Mouse (Mus musculus): Measurements from ENCODE around the gene Paox.

DNA sequence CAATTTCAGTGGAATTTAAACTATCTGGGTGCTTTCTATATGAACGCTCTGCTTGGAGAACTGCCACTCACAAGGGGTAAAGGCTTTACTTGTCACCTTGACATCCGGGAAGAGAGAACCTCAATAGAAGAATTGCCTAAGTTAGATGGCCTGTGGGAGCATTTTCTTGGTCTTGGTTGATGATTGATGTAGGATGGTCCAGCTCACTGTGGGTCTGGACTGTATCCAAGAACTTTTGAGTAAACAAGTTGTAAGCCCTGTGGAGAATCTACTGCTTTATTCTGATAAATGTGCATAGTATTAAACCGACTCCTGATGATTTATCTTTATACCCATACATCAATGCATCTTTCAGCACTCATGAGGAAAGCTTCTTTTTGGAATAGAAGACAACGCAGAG lies 53.8 kb downstream of the Paox start:
- TF ChIP-seq SMC3 (IDR thresholded peaks at IDR 0.05; ENCODE audit: low read depth, low read length), result no peak
- no peak for TF ChIP-seq USF1 (IDR thresholded peaks at IDR 0.05; ENCODE audit: low read depth, low read length)
- TF ChIP-seq CTCF (IDR thresholded peaks at IDR 0.05 in 2 of 3, conservative IDR thresholded peaks at IDR 0.05 in 1 of 3; ENCODE audit: control insufficient read depth in 1 of 3, insufficient read depth in 1 of 3, low read depth in 2 of 3, low read length in 3 of 3, poor library complexity in 1 of 3, severe bottlenecking in 1 of 3), result no peak
- TF ChIP-seq GATA1 (IDR thresholded peaks at IDR 0.05; ENCODE audit: low read depth, low read length), result no peak
- no peak for TF ChIP-seq E2F4 (IDR thresholded peaks at IDR 0.05; ENCODE audit: borderline replicate concordance, low read depth, low read length)
- TF ChIP-seq MAZ (IDR thresholded peaks at IDR 0.05; ENCODE audit: low read depth, low read length), result no peak
- TF ChIP-seq MAX (IDR thresholded peaks at IDR 0.05; ENCODE audit: low read length), result no peak
- TF ChIP-seq ZNF384 (IDR thresholded peaks at IDR 0.05; ENCODE audit: low read depth, low read length), result no peak
- no peak for TF ChIP-seq POLR2AphosphoS2 (IDR thresholded peaks at IDR 0.05; ENCODE audit: low read length)
- no peak for TF ChIP-seq NRF1 (IDR thresholded peaks at IDR 0.05; ENCODE audit: insufficient read depth, low read depth, low read length, poor library complexity, severe bottlenecking)
- no peak for TF ChIP-seq USF2 (IDR thresholded peaks at IDR 0.05; ENCODE audit: borderline replicate concordance in 1 of 2, insufficient read depth in 1 of 2, low read depth in 1 of 2, low read length in 2 of 2)
- no peak for TF ChIP-seq TBP (IDR thresholded peaks at IDR 0.05; ENCODE audit: low read depth, low read length)
- no peak for TF ChIP-seq ETS1 (IDR thresholded peaks at IDR 0.05; ENCODE audit: low read depth, low read length)
